Mouse (Mus musculus): ENCODE measurements at regions not wholly inside any gene's neighbourhood (a gene's known extent, or its start where the extent isn't known, plus 50 kb on each side); places are given as distances from the start of the nearest gene placed in this dataset.

DNA sequence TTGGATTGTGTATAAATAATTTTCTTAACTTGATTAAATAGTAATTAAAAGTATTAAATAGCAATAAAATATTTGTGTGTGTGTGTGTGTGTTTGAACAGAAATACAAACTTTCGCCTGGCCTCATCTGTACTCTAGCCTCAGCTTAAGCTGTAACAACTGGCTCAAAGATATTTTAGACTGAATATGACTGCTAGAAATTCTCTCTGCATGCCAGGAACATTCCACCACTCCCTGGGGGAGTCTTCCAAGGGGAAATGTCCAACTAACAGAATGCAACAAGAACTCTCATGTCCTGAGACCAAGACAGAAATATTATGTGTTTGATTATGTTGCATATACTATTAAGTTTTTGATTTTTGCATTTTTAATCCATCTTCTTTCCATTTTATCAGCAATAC lies 425.5 kb upstream of the Agtr1b start:
- TF ChIP-seq CTCF (IDR thresholded peaks at IDR 0.05; ENCODE audit: control insufficient read depth, insufficient read depth, insufficient read length) (no peak), MYOG (IDR thresholded peaks at IDR 0.05; ENCODE audit: control insufficient read depth, extremely low read depth, insufficient read length) (no peak), CEBPB (IDR thresholded peaks at IDR 0.05; ENCODE audit: low read depth) (no peak)

Data from C2C12 (cell line).